ENCODE assay signal across 13 mouse cellular contexts in the genomic region with DNA sequence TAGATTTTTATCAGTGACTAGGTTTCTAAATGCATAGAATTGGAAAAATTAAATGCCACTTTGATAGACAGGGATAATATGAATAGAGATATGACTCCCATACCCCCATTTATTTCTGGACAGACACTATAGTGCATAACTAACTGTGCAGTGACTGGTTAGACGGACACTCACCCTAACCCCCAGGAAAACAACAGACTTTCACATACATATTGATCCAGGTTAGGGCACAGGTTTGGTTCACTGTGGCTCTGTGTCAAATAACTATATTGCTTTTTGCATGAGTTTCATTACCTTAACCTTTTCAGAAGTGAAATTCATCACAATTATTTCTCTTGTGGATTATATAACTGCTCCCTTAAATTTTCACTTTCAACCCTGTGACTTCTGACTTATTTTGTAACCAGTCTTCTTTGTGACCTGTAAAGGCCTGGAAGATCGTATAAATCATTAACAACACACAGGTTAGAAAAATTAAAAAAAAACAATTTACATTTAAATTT.
DNase-seq lines count a peak whose midpoint lies in the region; ATAC-seq and TF ChIP-seq lines count a peak whose summit lies in the region.
"Had no signal": no experiment of that assay in that cellular context is flagged by ENCODE, and none has a peak within 500 bp of the region (broad histone marks: within the 10 kb centered on the region; RNA-seq: fewer than 3 reads in every experiment).

No protein-coding gene starts in this region.

- 30% methylated on average over 2 of the region's 2 CpGs for WGBS in forebrain, embryonic 11.5 days
- WGBS in hindbrain, embryonic 14.5 days: 15% methylated on average over 2 of the region's 2 CpGs
- 19% methylated on average over 2 of the region's 2 CpGs for WGBS in midbrain, postnatal 0 days

- DNase-seq in cerebellum, adult 9-10 months: peak; percentile 37
- no peak for DNase-seq in cerebellum, postnatal 25 days
- DNase-seq in forebrain, embryonic 11.5 days (ENCODE audit: low spot score): no peak
- DNase-seq in hindbrain, embryonic 14.5 days (ENCODE audit: low spot score): peak; percentile 65
- DNase-seq in midbrain, postnatal 0 days (ENCODE audit: low spot score): no peak
- DNase-seq in adrenal gland, postnatal 4 days (ENCODE audit: low spot score in 2 of 2): no peak
- DNase-seq in frontal cortex, adult 2 months (ENCODE audit: extremely low spot score in 1 of 2, low spot score in 1 of 2): no peak
- DNase-seq: adrenal gland, postnatal 14 days; kidney, postnatal 4 days; left cerebral cortex, postnatal 4 days; liver, embryonic 13.5 days had no signal

- peak overlapping the region; percentile 96 for H3K9ac ChIP-seq in forebrain, embryonic 11.5 days (ENCODE audit: low read length)
- H3K9ac ChIP-seq in hindbrain, embryonic 14.5 days: peak overlapping the region; percentile 99
- H3K9ac ChIP-seq in midbrain, postnatal 0 days (replicated peaks; ENCODE audit: low read length, poor library complexity, severe bottlenecking): peak overlapping the region; percentile 97
- H3K9ac ChIP-seq: embryonic facial prominence, embryonic 12.5 days; liver, embryonic 13.5 days had no signal

- H3K9me3 ChIP-seq in forebrain, embryonic 11.5 days (ENCODE audit: control insufficient read depth, low read length): no peaks in the 10 kb centered on the region
- H3K9me3 ChIP-seq in hindbrain, embryonic 14.5 days (ENCODE audit: control insufficient read depth, low read length): no peaks in the 10 kb centered on the region
- no peaks in the 10 kb centered on the region for H3K9me3 ChIP-seq in midbrain, postnatal 0 days (ENCODE audit: low read length)
- H3K9me3 ChIP-seq: embryonic facial prominence, embryonic 12.5 days; liver, embryonic 13.5 days had no signal

- H3K4me3 ChIP-seq in forebrain, embryonic 11.5 days (ENCODE audit: low read depth, low read length): peak overlapping the region; percentile 62
- peak overlapping the region; percentile 75 for H3K4me3 ChIP-seq in hindbrain, embryonic 14.5 days (replicated peaks; ENCODE audit: low read length)
- peak overlapping the region; percentile 80 for H3K4me3 ChIP-seq in midbrain, postnatal 0 days (ENCODE audit: low read depth, low read length)
- H3K4me3 ChIP-seq: liver, embryonic 13.5 days had no signal

- no peak for TF ChIP-seq CTCF in midbrain, postnatal 0 days (IDR thresholded peaks at IDR 0.05)

- no peak for ATAC-seq in forebrain, embryonic 11.5 days (replicated peaks; ENCODE audit: low FRiP score)
- no peak for ATAC-seq in hindbrain, embryonic 14.5 days (ENCODE audit: low FRiP score)
- no peak for ATAC-seq in midbrain, postnatal 0 days (ENCODE audit: low FRiP score)
- ATAC-seq in activated CD4-positive, CD25-positive, alpha-beta regulatory T cell, adult 4 months: no peak

- H3K27me3 ChIP-seq in forebrain, embryonic 11.5 days (ENCODE audit: control insufficient read depth, insufficient read depth, low read length): no peaks in the 10 kb centered on the region
- H3K27me3 ChIP-seq in hindbrain, embryonic 14.5 days (ENCODE audit: control insufficient read depth, insufficient read depth, low read length): no peaks in the 10 kb centered on the region
- H3K27me3 ChIP-seq in midbrain, postnatal 0 days (ENCODE audit: insufficient read depth, low read length): no peaks in the 10 kb centered on the region

- peak overlapping the region; percentile 52 for H3K4me2 ChIP-seq in forebrain, embryonic 11.5 days (ENCODE audit: low read depth, low read length, severe bottlenecking)
- peak overlapping the region; percentile 92 for H3K4me2 ChIP-seq in hindbrain, embryonic 14.5 days (replicated peaks)
- peak overlapping the region; percentile 37 for H3K4me2 ChIP-seq in midbrain, postnatal 0 days (ENCODE audit: low read depth, low read length, poor library complexity, severe bottlenecking)
- H3K4me2 ChIP-seq: liver, embryonic 13.5 days had no signal

- 0 out of 2 replicates have a peak, but pooled peaks cover 5% of the 10 kb centered on the region for H3K36me3 ChIP-seq in forebrain, embryonic 11.5 days (ENCODE audit: control insufficient read depth, insufficient read depth, low read length)
- H3K36me3 ChIP-seq in hindbrain, embryonic 14.5 days (replicated peaks; ENCODE audit: control insufficient read depth, insufficient read depth): peaks cover 26% of the 10 kb centered on the region
- H3K36me3 ChIP-seq in midbrain, postnatal 0 days (ENCODE audit: insufficient read depth, low read length): peaks cover 6% of the 10 kb centered on the region; the same call in 1 of the 2 replicates
- H3K36me3 ChIP-seq: embryonic facial prominence, embryonic 12.5 days; liver, embryonic 13.5 days had no signal

- H3K4me1 ChIP-seq in forebrain, embryonic 11.5 days (replicated peaks; ENCODE audit: control insufficient read depth, insufficient read depth, low read length): peaks cover 23% of the 10 kb centered on the region
- H3K4me1 ChIP-seq in hindbrain, embryonic 14.5 days (replicated peaks; ENCODE audit: control insufficient read depth, insufficient read depth, low read length): peaks cover 14% of the 10 kb centered on the region
- H3K4me1 ChIP-seq in midbrain, postnatal 0 days (ENCODE audit: insufficient read depth, low read length): peaks cover 4% of the 10 kb centered on the region; the same call in 1 of the 2 replicates
- H3K4me1 ChIP-seq: liver, embryonic 13.5 days had no signal

- peak overlapping the region; percentile 95; the same call in 1 of the 2 replicates for H3K27ac ChIP-seq in forebrain, embryonic 11.5 days (ENCODE audit: low read depth, low read length)
- peak overlapping the region; percentile 100 for H3K27ac ChIP-seq in hindbrain, embryonic 14.5 days
- H3K27ac ChIP-seq in midbrain, postnatal 0 days (ENCODE audit: low read depth, low read length): peak overlapping the region; percentile 98
- H3K27ac ChIP-seq: embryonic facial prominence, embryonic 12.5 days; liver, embryonic 13.5 days had no signal

Comparison
In these comparisons a context has a peak if more than half of its experiments do, and no peak if none do; other contexts are left out.
1. DNase-seq: peak in cerebellum, adult 9-10 months (single experiment) and hindbrain, embryonic 14.5 days (single experiment); none in cerebellum, postnatal 25 days (0 of 2), forebrain, embryonic 11.5 days (single experiment), midbrain, postnatal 0 days (single experiment), adrenal gland, postnatal 4 days (0 of 2) and frontal cortex, adult 2 months (0 of 2).
2. H3K4me2 ChIP-seq: peak in every context shown above with its lines; median percentile 92 in hindbrain, embryonic 14.5 days; 52 in forebrain, embryonic 11.5 days; 37 in midbrain, postnatal 0 days.
3. Peak in every context shown above with its lines, with median percentiles within 50 percentile points of each other: H3K27ac ChIP-seq, H3K4me3 ChIP-seq and H3K9ac ChIP-seq.